Mouse (Mus musculus): ENCODE measurements at regions not wholly inside any gene's neighbourhood (a gene's known extent, or its start where the extent isn't known, plus 50 kb on each side); places are given as distances from the start of the nearest gene placed in this dataset.

- peak; percentile 74 for ATAC-seq (replicated peaks; ENCODE audit: poor library complexity)
These were observed 64.4 kb upstream of the Fst start for GRCm38 (mm10) chr13:114523116-114523515.

GRCm38 (mm10) chr13:114526856-114527255 is 68.1 kb upstream of the Fst start:
- no peak for ATAC-seq (replicated peaks; ENCODE audit: poor library complexity)

DNA sequence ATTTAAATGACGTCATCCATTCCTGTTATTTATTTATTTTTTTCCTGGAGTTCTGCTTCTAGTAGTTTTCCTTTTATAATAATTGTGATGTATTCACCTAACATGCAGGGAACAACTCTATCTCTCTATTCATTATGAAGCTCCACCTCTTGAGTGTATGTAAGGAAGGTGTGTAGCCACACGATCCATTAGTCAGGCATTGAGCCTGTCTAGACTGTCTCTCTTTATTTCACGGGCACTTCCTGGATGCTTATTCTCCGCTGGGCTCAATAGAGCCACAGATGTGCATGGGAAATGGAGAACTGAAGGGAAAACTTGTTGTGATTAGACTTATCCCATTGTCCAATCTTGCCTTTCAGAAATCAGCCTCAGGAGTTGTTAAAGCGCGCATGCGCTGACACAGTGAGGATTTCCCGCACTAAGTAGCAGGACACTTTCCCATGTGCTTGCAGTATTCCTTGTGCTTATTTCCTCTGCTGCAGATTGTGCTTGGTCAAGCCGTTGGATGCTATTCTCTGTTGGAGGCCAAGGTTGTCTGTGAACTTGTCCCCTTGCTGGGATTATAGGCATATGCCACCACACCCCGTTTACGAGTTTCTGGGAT is 71.5 kb upstream of the Fst start:
- no peak for ATAC-seq (replicated peaks; ENCODE audit: poor library complexity)

DNA sequence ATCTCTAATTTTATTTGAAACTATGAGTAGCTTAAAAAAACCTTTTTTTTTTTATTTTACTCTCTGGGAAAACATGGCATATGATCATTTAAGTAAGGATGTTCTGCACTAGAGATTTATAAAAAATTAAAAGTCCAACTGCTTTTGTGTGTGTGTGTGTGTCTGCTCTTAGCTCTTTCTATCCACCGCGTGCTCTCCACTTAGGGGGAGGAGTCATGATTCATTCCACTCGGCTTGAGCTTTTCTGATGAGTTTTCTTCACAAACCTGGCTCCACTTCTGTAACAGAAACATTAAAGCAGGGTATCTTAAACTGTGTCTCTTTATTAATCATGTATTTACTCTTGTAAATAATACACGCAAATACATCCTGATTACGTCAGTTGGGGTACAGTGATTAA is 73.0 kb upstream of the Fst start:
- no peak for ATAC-seq (replicated peaks; ENCODE audit: poor library complexity)

- ATAC-seq (replicated peaks; ENCODE audit: poor library complexity): no peak
These were observed 73.8 kb upstream of the Fst start for GRCm38 (mm10) chr13:114532393-114533097.

DNA sequence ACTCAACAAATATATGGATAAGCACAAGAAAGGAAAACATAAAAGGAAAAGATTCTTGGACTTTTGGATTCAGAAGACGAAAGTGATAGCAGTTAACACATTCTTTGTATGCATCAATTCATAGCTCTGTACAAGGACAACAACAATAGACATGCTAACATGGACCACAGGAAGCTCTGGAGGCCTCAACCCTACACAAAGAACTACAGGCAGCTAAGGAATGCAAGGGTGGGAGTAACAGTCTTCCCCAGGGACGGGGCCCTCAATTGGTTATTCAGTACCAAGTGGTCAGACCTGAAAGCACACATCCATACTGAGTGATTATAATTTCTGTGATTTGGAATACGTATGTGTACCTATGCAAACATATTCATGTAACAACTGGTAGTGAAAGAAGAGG is 75.8 kb upstream of the Fst start:
- no peak for ATAC-seq (replicated peaks; ENCODE audit: poor library complexity)

- ATAC-seq (replicated peaks; ENCODE audit: poor library complexity): peak; percentile 50
These were observed 77.0 kb upstream of the Fst start for GRCm38 (mm10) chr13:114535721-114536120.

GRCm38 (mm10) chr13:114571731-114572130 is 113.0 kb upstream of the Fst start:
- ATAC-seq (replicated peaks; ENCODE audit: poor library complexity): no peak

DNA sequence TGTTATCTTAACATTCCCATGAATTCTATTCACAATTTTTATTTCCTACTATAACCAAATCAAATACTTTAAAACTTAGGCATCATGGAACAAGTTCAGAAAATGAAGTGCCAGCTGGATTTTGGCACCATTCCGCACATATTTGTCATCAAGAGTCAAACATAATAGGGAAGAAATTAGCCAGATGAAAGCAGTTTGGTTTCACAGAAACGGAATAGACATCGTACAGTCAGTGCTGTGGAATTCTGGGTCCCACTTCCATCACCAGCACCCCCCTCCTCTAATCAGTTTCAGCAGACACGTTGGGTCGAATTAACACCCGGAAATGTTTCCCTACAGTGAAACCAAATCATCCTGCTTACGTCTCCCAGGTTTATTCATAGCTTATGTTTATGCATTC is 125.8 kb upstream of the Fst start:
- no peak for ATAC-seq (replicated peaks; ENCODE audit: poor library complexity)

- ATAC-seq (replicated peaks; ENCODE audit: poor library complexity): no peak
These were observed 128.9 kb upstream of the Fst start for GRCm38 (mm10) chr13:114587621-114588020.

GRCm38 (mm10) chr13:114603341-114603740 is 144.6 kb upstream of the Fst start:
- ATAC-seq (replicated peaks; ENCODE audit: poor library complexity): no peak

GRCm38 (mm10) chr13:114604037-114604694 is 145.4 kb upstream of the Fst start:
- ATAC-seq (replicated peaks; ENCODE audit: poor library complexity): no peak

- no peak for ATAC-seq (replicated peaks; ENCODE audit: poor library complexity)
These were observed 155.2 kb upstream of the Fst start for GRCm38 (mm10) chr13:114613909-114614308.

DNA sequence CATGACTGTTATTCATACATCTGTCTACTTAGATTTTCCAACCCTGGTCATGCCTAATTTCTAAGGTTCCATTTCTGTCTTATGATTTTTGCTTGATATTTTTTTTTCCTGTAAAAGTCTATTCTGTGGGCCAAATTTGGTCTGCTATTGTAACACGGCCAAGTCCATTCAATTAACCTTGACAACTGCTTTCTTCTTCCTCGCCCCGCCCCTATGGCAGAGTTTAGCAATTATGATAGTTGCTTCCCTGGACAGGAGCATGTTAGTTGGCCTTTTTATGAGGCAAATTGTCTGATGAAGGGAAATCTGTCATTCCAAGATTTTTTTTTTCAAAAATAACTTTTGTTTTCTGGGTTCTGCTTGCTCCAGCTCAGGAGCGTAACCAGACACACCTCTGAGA is 160.7 kb upstream of the Fst start:
- ATAC-seq (replicated peaks; ENCODE audit: poor library complexity): no peak

- ATAC-seq (replicated peaks; ENCODE audit: poor library complexity): no peak
These were observed 178.0 kb upstream of the Fst start for GRCm38 (mm10) chr13:114636731-114637130.

GRCm38 (mm10) chr13:114639531-114639930 is 178.5 kb upstream of the Mocs2 start:
- ATAC-seq (replicated peaks; ENCODE audit: poor library complexity): no peak

DNA sequence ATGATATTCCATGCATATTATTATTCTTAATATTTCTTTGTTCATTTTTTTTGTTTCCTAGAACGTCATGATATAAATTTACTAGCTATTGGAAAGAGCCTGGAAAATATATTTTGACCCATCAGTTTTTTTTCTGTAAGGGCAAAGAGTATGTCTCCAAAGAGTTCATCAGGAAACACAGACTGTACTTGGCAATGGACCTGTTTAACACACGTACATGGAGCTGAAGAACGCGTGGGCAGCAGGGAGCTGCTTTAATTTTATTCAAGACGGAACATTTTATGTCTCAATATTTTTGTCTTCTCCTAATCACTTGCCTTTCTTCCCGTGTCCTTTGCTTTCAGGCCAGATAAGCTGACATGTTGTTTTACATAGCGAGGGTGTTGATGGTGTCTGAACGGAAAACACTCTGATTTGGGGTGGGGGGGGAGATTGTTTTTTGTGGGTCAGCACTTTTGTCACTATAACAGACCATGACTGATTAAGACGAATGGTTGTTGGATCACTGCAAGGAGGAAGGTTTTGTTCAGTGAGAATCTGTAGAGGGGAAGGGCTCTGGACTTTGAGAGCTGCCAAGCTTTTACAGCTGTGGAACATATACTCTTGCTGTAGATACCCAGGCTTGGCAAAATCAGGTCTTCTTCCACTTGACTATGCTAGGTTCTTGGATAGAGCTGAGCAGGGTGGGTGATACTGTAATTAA is 176.2 kb upstream of the Mocs2 start:
- ATAC-seq (replicated peaks; ENCODE audit: poor library complexity): no peak

DNA sequence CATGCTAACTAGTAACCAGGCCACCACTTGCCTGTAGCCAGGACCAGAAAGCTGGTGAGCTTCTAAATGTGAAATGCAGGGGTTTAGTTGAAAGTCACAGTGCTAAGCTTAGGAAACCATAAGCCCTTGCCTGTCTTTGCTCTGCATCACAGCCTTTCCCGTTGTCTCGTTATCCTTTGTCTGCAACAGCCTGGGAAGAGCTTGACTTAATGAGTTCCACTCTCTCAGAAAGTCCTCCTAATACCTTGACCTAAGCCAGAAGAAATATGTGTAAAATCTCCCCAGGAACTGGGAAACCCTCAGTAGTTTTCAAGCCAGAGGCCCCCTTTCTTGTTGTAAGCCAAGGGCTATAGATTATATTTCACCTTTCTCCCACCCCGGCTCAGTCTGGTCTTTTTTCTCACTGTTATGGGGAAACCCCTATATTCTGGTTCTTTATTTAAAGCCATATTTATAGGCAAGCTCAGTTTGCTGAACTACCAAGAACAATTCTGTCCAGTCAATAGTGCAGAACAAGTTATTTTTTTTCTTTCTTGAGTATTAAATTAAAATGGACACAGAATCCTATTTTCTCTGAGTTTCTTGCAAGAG is 175.0 kb upstream of the Mocs2 start:
- ATAC-seq (replicated peaks; ENCODE audit: poor library complexity): no peak

GRCm38 (mm10) chr13:114643521-114643920 is 174.5 kb upstream of the Mocs2 start:
- no peak for ATAC-seq (replicated peaks; ENCODE audit: poor library complexity)

DNA sequence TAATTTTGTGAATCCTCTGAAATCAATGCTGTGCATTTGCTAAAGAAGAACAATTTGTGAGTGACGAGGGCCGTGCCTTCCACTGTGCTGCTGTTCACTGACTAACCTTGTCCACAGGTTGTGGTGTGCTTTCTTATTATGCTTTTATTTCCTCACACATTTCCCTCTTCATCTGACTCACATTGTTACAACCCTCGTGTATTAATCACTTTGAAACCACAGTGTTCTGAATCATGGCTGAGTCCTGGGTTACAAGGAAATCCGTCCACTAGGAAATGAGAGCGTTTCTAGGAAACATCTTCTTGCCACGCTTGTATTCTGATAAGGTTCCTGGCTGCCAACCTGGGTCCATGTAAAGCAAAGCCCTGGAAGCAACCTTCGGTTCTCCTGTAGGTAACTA is 163.8 kb upstream of the Mocs2 start:
- no peak for ATAC-seq (replicated peaks; ENCODE audit: poor library complexity)

DNA sequence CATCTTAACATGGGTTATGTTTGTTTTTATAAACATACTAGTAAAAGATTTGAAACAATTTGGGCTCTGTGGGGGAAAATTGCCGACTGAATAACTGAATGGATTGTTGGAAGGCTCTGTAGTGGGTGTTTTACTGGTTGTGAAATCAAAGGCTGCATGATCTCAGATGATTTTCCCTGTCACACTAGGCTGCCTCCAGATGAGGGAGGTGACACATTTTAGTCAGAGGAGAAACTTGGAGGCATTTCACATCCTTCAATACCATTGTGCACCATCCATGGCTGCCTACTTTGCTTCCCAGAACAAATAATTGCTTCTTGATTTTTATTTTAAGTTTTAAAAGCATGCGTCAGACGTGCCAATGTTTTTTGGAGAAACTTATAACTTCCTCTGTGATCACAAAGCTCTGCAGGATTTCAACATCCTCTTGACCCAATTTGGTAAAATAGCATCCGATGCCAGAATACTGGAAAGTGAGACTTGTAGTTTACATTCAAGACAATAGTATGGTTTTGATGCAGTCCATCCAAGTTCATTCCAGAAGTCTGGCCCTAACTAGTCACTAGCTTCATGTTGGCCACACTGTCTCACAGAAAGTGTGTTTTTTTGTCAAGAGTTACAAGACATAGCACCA is 163.0 kb upstream of the Mocs2 start:
- ATAC-seq (replicated peaks; ENCODE audit: poor library complexity): no peak

Data from megakaryocyte progenitor cell, adult 5-6 weeks (primary cell).